Mouse (Mus musculus) heart, embryonic 14.5 days (tissue): ENCODE data around the gene Mrpl42. TPM values are rescaled to one million over a fixed set of nuclear protein-coding genes. Genes with fewer than 3 reads are reported as not detected.

ENCODE experiments used
- ATAC-seq: fragments of 200-750 bp; cut with Nextera tagmentation; 2 replicates; pipeline ENCODE4 v1.8.0; 2017; ENCODE audit warnings: low read depth, moderate TSS enrichment; ENCODE audit not compliant: insufficient number of reproducible peaks, insufficient read depth, low FRiP score
- H3K27ac ChIP-seq, 2 experiments: fragments of 200-500 bp in 1 of 2; fragments of 300-500 bp in 1 of 2; sonication (generic) in 1 of 2; replicated peaks in 1 of 2; 2 replicates each; pipeline ENCODE4 v1.5.1; 2012 to 2014; ENCODE audit warnings: low read depth in 2 of 2, low read length in 2 of 2, control low read depth in 1 of 2, mild to moderate bottlenecking in 1 of 2, mixed read lengths in 1 of 2; ENCODE audit not compliant: control insufficient read depth in 1 of 2, insufficient read depth in 1 of 2
- H3K27me3 ChIP-seq: fragments of 300-500 bp; sonication (generic); 2 replicates; pipeline ENCODE4 v1.6.1; 2014; ENCODE audit warnings: mild to moderate bottlenecking, low read length, control low read depth; ENCODE audit not compliant: control insufficient read depth, insufficient read depth
- H3K36me3 ChIP-seq: fragments of 300-500 bp; sonication (generic); 2 replicates; pipeline ENCODE4 v1.6.1; 2014; ENCODE audit warnings: mild to moderate bottlenecking, control low read depth, low read length, mixed read lengths; ENCODE audit not compliant: control insufficient read depth, insufficient read depth
- H3K4me1 ChIP-seq, 2 experiments: fragments of 200-500 bp in 1 of 2; fragments of 300-500 bp in 1 of 2; sonication (generic) in 1 of 2; 2 replicates each; pipeline ENCODE4 v1.6.1; 2012 to 2014; ENCODE audit warnings: low read length in 2 of 2, control low read depth in 1 of 2, mixed read lengths in 1 of 2; ENCODE audit not compliant: control insufficient read depth in 2 of 2, insufficient read depth in 2 of 2
- H3K4me2 ChIP-seq: fragments of 300-500 bp; sonication (generic); 2 replicates; pipeline ENCODE4 v1.6.1; 2014; ENCODE audit warnings: mild to moderate bottlenecking, low read length
- H3K4me3 ChIP-seq, 2 experiments: fragments of 200-500 bp in 1 of 2; fragments of 300-500 bp in 1 of 2; sonication (generic) in 1 of 2; 2 replicates each; pipeline ENCODE4 v1.5.1; 2012 to 2014; ENCODE audit warnings: low read length in 2 of 2, mild to moderate bottlenecking in 2 of 2, control low read depth in 1 of 2, low read depth in 1 of 2, moderate library complexity in 1 of 2; ENCODE audit not compliant: control insufficient read depth in 1 of 2, insufficient read depth in 1 of 2
- H3K9ac ChIP-seq: fragments of 300-500 bp; sonication (generic); 2 replicates; pipeline ENCODE4 v1.6.1; 2014; ENCODE audit warnings: mild to moderate bottlenecking, low read length
- H3K9me3 ChIP-seq: fragments of 300-500 bp; sonication (generic); 2 replicates; pipeline ENCODE4 v1.6.1; 2016; ENCODE audit warnings: low read length, control low read depth; ENCODE audit not compliant: control insufficient read depth
- WGBS: fragments of 180-500 bp; shearing (Covaris S2); extraction: QIAGEN DNeasy Blood & Tissue Kit; methylation state at CpG from one replicate; pipeline ENCODE4 v1.1.7; 2014; 5-methylcytosine and 5-hydroxymethylcytosine counted together
- polyA plus RNA-seq: library from polyadenylated mRNA; unstranded; fragments of >200 nt; fragmentation: Nextera tagmentation; extraction: Ambion mirVana; gene quantifications from 2 replicates; pipeline ENCODE4 v1.2.1, GENCODE M21; 2014

Mrpl42 gene
- polyA plus RNA-seq, 1 experiment from 2014 or later = 673 TPM

GRCm38 (mm10) chr10:95504341-95504740 is 2.6 kb upstream of the Mrpl42 start:
- no peak overlapping the region for H3K9ac ChIP-seq
- no peak overlapping the region for H3K4me3 ChIP-seq
- 10% methylated on average over 1 of the region's 1 CpGs for WGBS
- H3K4me1 ChIP-seq = peaks cover 2 to 12% of the 10 kb centered on the region in 2 experiments; a peak in 3 of 4 replicates
- no peak for ATAC-seq
- H3K9me3 ChIP-seq = no peaks in the 10 kb centered on the region
- no peak overlapping the region for H3K27ac ChIP-seq
- no peak overlapping the region for H3K4me2 ChIP-seq
- H3K36me3 ChIP-seq = peaks cover 7% of the 10 kb centered on the region; the same call in 1 of the 2 replicates
- no peaks in the 10 kb centered on the region for H3K27me3 ChIP-seq

GRCm38 (mm10) chr10:95503443-95504235 is 1.9 kb upstream of the Mrpl42 start:
- WGBS = 80% methylated on average over 14 of the region's 14 CpGs
- Histone ChIP-seq H3K9ac (no peak overlapping the region), H3K4me2 (no peak overlapping the region), H3K4me1 (peaks cover 2 to 12% of the 10 kb centered on the region in 2 experiments; a peak in 3 of 4 replicates), H3K4me3 (no peak overlapping the region), H3K27ac (no peak overlapping the region), H3K9me3 (no peaks in the 10 kb centered on the region), H3K36me3 (peaks cover 13% of the 10 kb centered on the region), H3K27me3 (no peaks in the 10 kb centered on the region)
- no peak for ATAC-seq

DNA sequence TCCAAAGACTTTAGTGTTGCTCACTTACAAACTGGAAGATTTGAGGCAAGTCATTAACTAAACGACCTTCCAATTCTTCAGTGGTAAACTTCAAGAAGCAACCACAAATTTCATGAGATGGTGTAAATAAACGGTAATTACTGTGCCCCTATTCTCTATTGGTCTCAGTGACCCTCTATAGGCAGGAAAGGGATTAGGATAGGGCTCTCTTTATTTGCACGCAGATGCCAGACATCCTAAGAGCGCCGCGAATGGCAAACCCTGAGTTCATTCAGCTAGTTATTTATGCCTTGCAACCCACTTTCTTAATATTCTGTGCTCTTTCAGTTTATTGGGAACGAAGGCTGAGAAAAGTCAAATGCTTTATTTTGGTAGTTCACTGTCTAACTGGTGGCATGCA is 707 bp downstream of the Mrpl42 start:
- Histone ChIP-seq H3K9me3 (no peaks in the 10 kb centered on the region), H3K36me3 (peaks cover 35% of the 10 kb centered on the region), H3K4me2 (peak overlapping the region; percentile 77), H3K27me3 (no peaks in the 10 kb centered on the region), H3K9ac (peak overlapping the region; percentile 95), H3K4me3 (peak overlapping the region; percentile 87 to 90), H3K4me1 (peaks cover 2 to 12% of the 10 kb centered on the region in 2 experiments; a peak in 3 of 4 replicates), H3K27ac (peak overlapping the region; percentile 94 to 96)
- 0 out of 2 replicates have a peak, but pooled peaks have one; percentile 56 for ATAC-seq
- WGBS = 1% methylated on average over 7 of the region's 7 CpGs

- Histone ChIP-seq H3K36me3 (peaks cover 94% of the 10 kb centered on the region), H3K9me3 (0 out of 2 replicates have a peak, but pooled peaks cover 4% of the 10 kb centered on the region), H3K4me1 (no peaks in the 10 kb centered on the region), H3K4me2 (no peak overlapping the region), H3K9ac (no peak overlapping the region), H3K4me3 (no peak overlapping the region), H3K27me3 (no peaks in the 10 kb centered on the region), H3K27ac (no peak overlapping the region)
- WGBS = 81% methylated on average over 5 of the region's 5 CpGs
- no peak for ATAC-seq
Observed at GRCm38 (mm10) chr10:95494268-95494667, 7.5 kb downstream of the Mrpl42 start.

DNA sequence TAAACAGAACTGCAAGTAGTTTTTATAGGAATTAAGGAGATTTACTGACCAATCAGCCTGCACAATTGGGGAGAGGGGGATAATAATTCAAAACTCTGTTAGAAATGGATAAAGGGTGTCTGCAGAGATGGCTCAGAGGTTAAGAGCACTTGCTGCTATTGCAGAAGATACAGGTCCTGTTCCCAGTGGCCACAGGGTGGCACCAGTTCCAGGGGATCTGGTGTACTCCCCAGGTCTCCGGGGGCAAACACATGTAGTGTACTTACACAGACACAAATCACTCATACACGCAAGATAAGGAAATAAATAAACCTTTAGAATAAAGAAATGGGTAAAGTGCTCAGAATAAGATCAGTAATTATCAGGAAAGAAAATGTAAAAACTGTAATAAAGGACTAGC is 12.1 kb downstream of the Mrpl42 start:
- Histone ChIP-seq H3K27me3 (no peaks in the 10 kb centered on the region), H3K9me3 (0 out of 2 replicates have a peak, but pooled peaks cover 4% of the 10 kb centered on the region), H3K27ac (no peak overlapping the region), H3K36me3 (peaks cover 98% of the 10 kb centered on the region), H3K4me1 (no peaks in the 10 kb centered on the region), H3K4me3 (no peak overlapping the region), H3K9ac (no peak overlapping the region), H3K4me2 (no peak overlapping the region)
- WGBS = 62% methylated on average over 2 of the region's 2 CpGs
- ATAC-seq = no peak

- peaks cover 28% of the 10 kb centered on the region for H3K36me3 ChIP-seq
- no peak overlapping the region for H3K4me2 ChIP-seq
- no peak overlapping the region for H3K4me3 ChIP-seq
- no peak overlapping the region for H3K27ac ChIP-seq
- 76% methylated on average over 11 of the region's 11 CpGs for WGBS
- no peak overlapping the region for H3K9ac ChIP-seq
- H3K4me1 ChIP-seq = no peaks in the 10 kb centered on the region
- no peaks in the 10 kb centered on the region for H3K27me3 ChIP-seq
- ATAC-seq = no peak
- H3K9me3 ChIP-seq = no peaks in the 10 kb centered on the region
Observed at GRCm38 (mm10) chr10:95477516-95477915, 24.2 kb downstream of the Mrpl42 start.

- 9% methylated on average over 10 of the region's 10 CpGs for WGBS
- no peak for ATAC-seq
- Histone ChIP-seq H3K27me3 (no peaks in the 10 kb centered on the region), H3K4me2 (no peak overlapping the region), H3K4me1 (no peaks in the 10 kb centered on the region), H3K9ac (no peak overlapping the region), H3K9me3 (no peaks in the 10 kb centered on the region), H3K4me3 (no peak overlapping the region), H3K27ac (no peak overlapping the region), H3K36me3 (peaks cover 15% of the 10 kb centered on the region)
Observed at GRCm38 (mm10) chr10:95475923-95476322, 25.8 kb downstream of the Mrpl42 start.
